Mouse (Mus musculus) layer of hippocampus, adult 18-20 months (tissue): ENCODE data around the gene Gm7271. TPM values are rescaled to one million over a fixed set of nuclear protein-coding genes. Genes with fewer than 3 reads are reported as not detected.

Source experiments
- DNase-seq, 2 experiments: peaks; one replicate each; pipeline ENCODE4 v3.0.0; 2022; ENCODE audit warnings: low spot score in 2 of 2
- long read RNA-seq: library from polyadenylated mRNA; stranded (forward); transcript quantifications from one replicate; pipeline ENCODE4 v2.0.0, GENCODE M21; 2021
- total RNA-seq, 2 experiments: library from RNA; stranded (reverse); gene quantifications; 2 replicates each; pipeline ENCODE4 v1.2.3; 2021

Gene Gm7271
- total RNA-seq, result not detected
- long read RNA-seq, result 0 reads

GRCm38 (mm10) chr5:76483811-76484210, at the start of gene Gm7271:
Gene Gm7271 (plus strand): TSS chr5:76484040.
- no peak for DNase-seq

GRCm38 (mm10) chr5:76437100-76437499, 46.7 kb upstream of the Gm7271 start:
- no peak for DNase-seq

GRCm38 (mm10) chr5:76437696-76438095, 46.1 kb upstream of the Gm7271 start:
- DNase-seq, result no peak

GRCm38 (mm10) chr5:76441431-76441830, 42.4 kb upstream of the Gm7271 start:
- DNase-seq, result no peak

GRCm38 (mm10) chr5:76474931-76475330, 8.9 kb upstream of the Gm7271 start:
- no peak for DNase-seq

GRCm38 (mm10) chr5:76476873-76477272, 7.0 kb upstream of the Gm7271 start:
- DNase-seq, result no peak

- no peak for DNase-seq
Measured at GRCm38 (mm10) chr5:76477764-76478163, 6.1 kb upstream of the Gm7271 start.

GRCm38 (mm10) chr5:76495126-76495525, 11.3 kb downstream of the Gm7271 start:
- no peak for DNase-seq

GRCm38 (mm10) chr5:76522446-76522845, 38.6 kb downstream of the Gm7271 start:
- DNase-seq, result no peak

GRCm38 (mm10) chr5:76524623-76525022, 40.8 kb downstream of the Gm7271 start:
- no peak for DNase-seq

GRCm38 (mm10) chr5:76525066-76525465, 41.2 kb downstream of the Gm7271 start:
- no peak for DNase-seq

- DNase-seq, result no peak
Measured at GRCm38 (mm10) chr5:76525829-76526228, 42.0 kb downstream of the Gm7271 start.

GRCm38 (mm10) chr5:76529040-76529703, 45.3 kb downstream of the Gm7271 start, which contains the start of gene Exoc1:
Gene Exoc1 (plus strand): TSS chr5:76529311.
- DNase-seq, result peak; percentile 93 to 96

GRCm38 (mm10) chr5:76529704-76530066, 45.8 kb downstream of the Gm7271 start:
- DNase-seq, result no peak

GRCm38 (mm10) chr5:76533186-76533585, 49.3 kb downstream of the Gm7271 start:
- DNase-seq, result peak in 1 of 2 experiments; percentile 28

- no peak for DNase-seq
Measured at GRCm38 (mm10) chr5:76536231-76536630, 52.4 kb downstream of the Gm7271 start.

- DNase-seq, result no peak
Measured at GRCm38 (mm10) chr5:76537578-76537977, 53.7 kb downstream of the Gm7271 start.

GRCm38 (mm10) chr5:76540181-76540580, 56.3 kb downstream of the Gm7271 start:
- DNase-seq, result no peak

- DNase-seq, result no peak
Measured at GRCm38 (mm10) chr5:76540842-76541241, 57.0 kb downstream of the Gm7271 start.

GRCm38 (mm10) chr5:76543200-76543599, 59.4 kb downstream of the Gm7271 start:
- no peak for DNase-seq

GRCm38 (mm10) chr5:76550426-76550825, 66.6 kb downstream of the Gm7271 start:
- no peak for DNase-seq

GRCm38 (mm10) chr5:76565321-76565720, 81.5 kb downstream of the Gm7271 start:
- DNase-seq, result peak; percentile 13 to 74
